Mouse (Mus musculus): ENCODE measurements around the gene Gnao1.

GRCm38 (mm10) chr8:93888150-93888676 is 78.4 kb downstream of the Gnao1 start:
- TF ChIP-seq CTCF (IDR thresholded peaks at IDR 0.05; ENCODE audit: low read depth, low read length) = no peak
- no peak for TF ChIP-seq POLR2A (IDR thresholded peaks at IDR 0.05; ENCODE audit: extremely low read depth, insufficient read depth, low read length)

Data from liver, adult 2 months (tissue).